Mouse (Mus musculus) bone marrow, adult 2 months (tissue): ENCODE results near the gene Trmt1. TPM values are rescaled to one million over a fixed set of nuclear protein-coding genes. Genes with fewer than 3 reads are reported as not detected.

ENCODE experiments used
- H3K27ac ChIP-seq: fragments of 200-500 bp; 2 replicates; pipeline ENCODE4 v1.5.1; 2012; ENCODE audit warnings: low read depth, mild to moderate bottlenecking, control low read depth, inconsistent platforms, low read length; ENCODE audit not compliant: control insufficient read depth, poor library complexity, insufficient read depth
- H3K4me1 ChIP-seq: fragments of 200-500 bp; 2 replicates; pipeline ENCODE4 v1.6.1; 2011; ENCODE audit warnings: low read length; ENCODE audit not compliant: control insufficient read depth, insufficient read depth
- H3K4me3 ChIP-seq: fragments of 200-500 bp; replicated peaks from 2 replicates; pipeline ENCODE3; 2011; ENCODE audit warnings: mild to moderate bottlenecking, low read depth, low read length, control low read depth; ENCODE audit not compliant: control insufficient read depth
- CTCF ChIP-seq: fragments of 200-500 bp; IDR thresholded peaks from 2 replicates; pipeline ENCODE4 v1.5.1; 2011; ENCODE audit warnings: low read length, control low read depth; ENCODE audit not compliant: control insufficient read depth, insufficient read depth
- POLR2A ChIP-seq: fragments of 200-500 bp; IDR thresholded peaks from 2 replicates; pipeline ENCODE4 v1.6.1; 2011; ENCODE audit warnings: low read depth, mild to moderate bottlenecking, control low read depth, low read length, borderline replicate concordance; ENCODE audit not compliant: control insufficient read depth
- WGBS: fragments of 180-500 bp; shearing (Covaris S2); methylation state at CpG from one replicate; pipeline ENCODE4 v1.1.7; 2018; 5-methylcytosine and 5-hydroxymethylcytosine counted together
- polyA plus RNA-seq: library from polyadenylated mRNA; stranded (reverse); fragments of >200 nt; gene quantifications from 2 replicates; pipeline ENCODE4 v1.2.4, GENCODE M21; 2011; ENCODE audit warnings: low replicate concordance; ENCODE audit not compliant: missing spikeins, insufficient read depth, insufficient read length

The Trmt1 gene
- polyA plus RNA-seq, 1 experiment = 134 TPM

DNA sequence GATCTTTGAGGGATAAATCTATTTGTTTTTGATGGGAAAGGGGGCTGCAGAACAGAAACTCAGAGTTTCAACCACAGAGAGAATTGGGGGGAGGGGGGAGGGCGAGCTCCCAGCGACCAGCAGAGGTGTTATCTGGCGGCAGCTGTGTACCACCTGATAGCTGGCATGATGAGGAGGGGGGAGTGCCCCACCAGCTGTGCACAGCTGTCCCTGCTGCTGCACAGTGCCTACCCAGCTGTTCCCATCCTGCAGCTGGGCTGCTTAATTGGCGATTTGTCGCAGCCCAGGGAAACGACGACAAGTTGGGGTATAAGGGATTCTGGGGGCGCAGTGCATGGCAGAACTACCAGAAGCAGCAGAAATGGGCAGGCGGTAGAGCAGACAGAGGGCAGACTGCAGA is 38.6 kb downstream of the Trmt1 start:
- Histone ChIP-seq H3K4me1 (peaks cover 20% of the 10 kb centered on the region), H3K4me3 (peak overlapping the region; percentile 72), H3K27ac (peak overlapping the region; percentile 87)
- 42% methylated on average over 9 of the region's 9 CpGs for WGBS
- peak; percentile 8; the same call in 1 of the 2 replicates for TF ChIP-seq POLR2A
- no peak for TF ChIP-seq CTCF

DNA sequence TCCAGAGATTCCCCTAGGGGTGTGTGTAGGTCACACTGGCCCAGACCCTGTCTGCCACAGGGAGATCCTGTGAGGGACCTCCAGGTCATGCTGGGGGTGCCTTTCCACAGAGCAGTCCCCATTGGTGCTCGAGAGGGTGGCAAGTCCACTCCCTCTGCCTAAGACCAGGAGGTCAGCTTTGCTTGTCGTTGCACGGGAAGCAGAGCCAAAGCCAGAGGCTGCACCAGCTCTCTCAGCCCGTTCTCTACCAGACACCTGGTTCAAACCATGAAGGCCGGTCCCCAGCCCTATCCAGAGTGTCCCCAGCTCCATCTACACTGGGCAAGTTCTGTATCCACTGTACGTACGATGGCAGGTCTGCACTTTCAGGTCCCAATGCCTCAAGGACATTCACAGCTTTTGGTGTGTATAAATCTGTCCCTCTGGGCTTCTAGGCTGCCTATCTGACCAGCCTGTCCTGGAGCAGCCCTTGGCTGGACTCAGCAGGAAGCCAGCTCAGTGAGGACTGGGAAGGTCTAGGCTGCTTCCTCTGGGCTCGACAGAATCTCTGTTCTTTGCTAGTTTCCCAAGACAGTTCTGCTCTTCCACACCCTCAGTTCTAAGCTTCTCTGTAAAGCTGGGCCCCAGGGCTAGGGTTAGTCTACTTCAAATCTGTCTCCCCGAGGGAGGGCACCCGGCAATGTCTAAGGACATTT is 39.3 kb downstream of the Trmt1 start:
- 46% methylated on average over 10 of the region's 10 CpGs for WGBS
- H3K27ac ChIP-seq = peak overlapping the region; percentile 87

DNA sequence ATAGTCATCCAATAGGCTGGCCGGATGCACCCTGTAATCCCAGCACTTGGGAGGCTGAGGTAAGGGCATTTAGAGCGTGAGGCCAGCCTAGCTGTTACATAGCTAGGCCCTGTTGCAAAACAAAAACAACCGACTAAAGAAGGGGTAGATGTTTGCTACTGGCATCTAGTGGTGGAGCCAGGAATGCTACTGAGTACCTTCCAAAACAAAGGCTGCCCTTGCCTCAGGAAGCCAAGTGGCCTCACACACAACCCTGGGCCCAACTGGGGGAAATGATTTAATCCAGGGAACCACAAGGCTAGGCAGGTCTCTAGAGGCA is 39.8 kb downstream of the Trmt1 start:
- WGBS = 9% methylated on average over 3 of the region's 3 CpGs

More for the DNA sequence above, 39.3 kb downstream of the Trmt1 start:
- TF ChIP-seq POLR2A = no peak
- no peak for TF ChIP-seq CTCF
- Histone ChIP-seq H3K4me3 (no peak overlapping the region), H3K4me1 (peaks cover 21% of the 10 kb centered on the region)

DNA sequence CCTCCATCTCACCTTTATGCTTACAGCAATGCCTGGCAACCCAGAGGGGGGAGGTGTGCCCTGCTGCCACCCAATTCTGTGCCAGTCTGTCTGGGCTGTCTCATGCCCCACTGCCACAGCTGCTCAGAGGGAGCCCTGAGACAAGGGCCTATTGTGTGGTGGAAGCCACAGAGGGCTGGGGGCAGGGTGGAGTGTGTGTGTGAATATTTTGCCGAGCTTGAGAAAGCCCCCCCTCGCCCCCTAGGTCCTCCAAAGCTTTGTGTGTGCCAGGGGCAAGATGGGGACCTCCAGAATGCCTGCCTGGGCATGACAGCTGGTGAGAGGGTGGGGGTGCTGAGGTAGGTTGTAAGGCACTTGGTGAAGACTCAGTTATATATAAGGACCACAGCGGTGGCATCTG is 42.4 kb downstream of the Trmt1 start:
- peaks cover 16% of the 10 kb centered on the region for H3K4me1 ChIP-seq
- TF ChIP-seq CTCF (no peak), POLR2A (no peak)
- WGBS = 60% methylated on average over 3 of the region's 3 CpGs
- no peak overlapping the region; the same call in 1 of the 2 replicates for H3K27ac ChIP-seq
- no peak overlapping the region for H3K4me3 ChIP-seq

More for the DNA sequence above, 39.8 kb downstream of the Trmt1 start:
- Histone ChIP-seq H3K4me1 (peaks cover 21% of the 10 kb centered on the region), H3K4me3 (no peak overlapping the region), H3K27ac (peak overlapping the region; percentile 87)
- TF ChIP-seq CTCF (peak; percentile 40; the same call in 1 of the 2 replicates), POLR2A (no peak)

DNA sequence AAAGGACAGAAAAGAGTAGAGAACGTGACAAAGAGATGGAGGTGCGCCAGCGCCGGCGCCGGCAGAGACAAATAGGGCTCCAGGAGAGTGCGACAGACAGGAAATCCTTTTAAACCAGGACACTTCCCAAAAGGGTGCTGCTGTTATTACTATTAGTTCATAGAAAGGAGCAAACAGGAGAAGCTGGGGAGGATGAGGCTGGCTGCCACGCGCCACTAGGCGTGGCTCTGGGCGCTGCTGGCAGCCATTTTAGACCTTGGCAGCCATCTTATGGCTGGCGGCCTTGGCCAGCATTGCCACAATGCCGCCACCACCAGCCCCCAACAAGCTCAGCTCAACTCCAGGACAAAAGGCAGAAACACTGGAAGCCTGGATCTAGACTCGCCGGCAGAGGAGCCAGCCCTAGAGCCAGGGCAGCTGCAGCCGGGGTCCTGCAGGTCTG is 43.8 kb downstream of the Trmt1 start:
- Histone ChIP-seq H3K27ac (peak overlapping the region; percentile 57), H3K4me1 (peaks cover 15% of the 10 kb centered on the region), H3K4me3 (no peak overlapping the region)
- TF ChIP-seq CTCF = no peak
- TF ChIP-seq POLR2A = no peak
- WGBS = 66% methylated on average over 16 of the region's 16 CpGs

DNA sequence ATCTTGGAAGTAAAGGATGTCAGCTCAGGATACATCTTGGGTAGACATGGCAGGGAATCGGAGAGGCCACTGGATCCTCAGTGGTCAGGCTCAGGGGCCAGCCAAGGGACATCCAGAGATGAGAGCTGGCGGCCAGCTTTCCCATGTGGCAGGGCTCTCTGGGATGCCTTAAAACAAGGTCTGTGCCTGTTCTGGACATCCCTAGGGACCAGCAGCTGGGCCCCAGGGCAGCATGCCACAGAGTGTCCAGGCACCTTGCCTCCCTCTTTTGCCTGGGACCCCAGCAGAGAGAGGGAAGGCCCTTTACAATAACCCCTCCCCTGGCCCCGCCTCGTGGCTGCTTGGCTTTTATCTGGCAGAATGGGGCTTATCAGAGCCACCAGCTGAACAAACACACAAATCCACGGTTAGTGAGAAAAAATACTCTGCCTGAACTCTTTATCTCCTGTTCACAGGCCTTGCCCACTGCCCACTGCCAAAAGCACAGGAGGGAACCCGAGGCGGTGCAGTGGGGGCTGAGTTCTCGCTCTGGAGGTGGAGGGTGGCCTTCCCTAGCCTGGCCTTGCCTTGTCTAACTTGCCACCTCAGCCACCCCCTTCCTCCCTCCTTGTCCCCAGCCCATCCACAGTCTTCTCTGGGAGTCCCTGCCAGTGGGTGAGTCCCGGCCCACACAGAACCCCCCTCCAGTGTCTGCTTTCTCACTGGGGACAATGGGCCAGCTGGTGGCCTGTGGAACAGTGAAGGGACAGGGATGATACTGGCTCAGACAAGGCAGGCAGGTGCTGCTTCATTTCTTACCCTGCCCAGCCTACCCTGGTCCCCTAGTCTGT is 44.6 kb downstream of the Trmt1 start:
- Histone ChIP-seq H3K4me3 (no peak overlapping the region), H3K27ac (peak overlapping the region; percentile 88), H3K4me1 (peaks cover 10% of the 10 kb centered on the region)
- WGBS = 44% methylated on average over 9 of the region's 9 CpGs
- TF ChIP-seq POLR2A = peak; percentile 44; the same call in 1 of the 2 replicates
- no peak for TF ChIP-seq CTCF

DNA sequence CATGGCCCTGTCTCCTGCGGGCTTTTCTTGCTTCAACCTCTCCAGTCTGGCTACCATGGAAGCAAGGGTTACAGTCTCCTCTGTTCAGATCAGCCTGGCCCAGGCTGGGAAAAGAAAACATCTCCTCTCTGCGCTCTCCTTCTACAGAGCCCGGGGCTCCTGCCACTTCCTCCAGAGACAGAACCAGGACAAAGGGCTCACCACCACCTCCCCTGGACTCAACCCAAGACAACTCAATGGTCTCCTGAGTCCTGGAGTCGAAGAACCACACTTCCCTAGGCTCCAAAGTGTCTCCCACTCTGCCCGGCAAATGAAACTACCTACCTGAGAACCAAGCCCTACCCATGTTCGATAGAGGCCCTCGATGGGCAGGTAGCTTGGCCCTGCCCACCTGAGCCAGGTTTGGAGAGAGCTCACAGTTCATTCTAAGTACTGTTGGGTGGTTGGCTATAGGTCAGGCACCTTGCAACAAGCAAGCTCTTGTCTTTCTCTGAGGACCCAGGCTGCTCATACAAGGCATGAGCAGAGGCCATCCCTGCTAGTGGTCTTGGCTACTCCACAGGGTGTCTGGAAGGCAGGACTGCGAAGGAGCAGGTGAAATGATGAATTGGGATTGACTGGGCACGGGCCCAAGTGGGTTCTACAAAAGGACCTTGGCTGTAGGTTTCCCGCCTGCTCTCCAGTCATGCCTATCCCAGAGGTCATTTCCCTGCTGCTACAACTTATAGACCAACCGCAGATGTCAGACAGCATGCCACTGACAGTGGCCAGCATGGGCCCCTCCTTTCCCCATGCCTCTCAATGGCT is 45.5 kb downstream of the Trmt1 start:
- Histone ChIP-seq H3K4me1 (peaks cover 7% of the 10 kb centered on the region), H3K4me3 (no peak overlapping the region)

More for the DNA sequence above, 45.5 kb downstream of the Trmt1 start:
- WGBS = 60% methylated on average over 11 of the region's 11 CpGs
- peak overlapping the region; percentile 88 for H3K27ac ChIP-seq
- no peak for TF ChIP-seq CTCF
- TF ChIP-seq POLR2A = no peak
